Mouse (Mus musculus) cerebellum, adult 18-20 months (tissue): ENCODE measurements around the gene Tyw3.
"Not testable (repeated sequence)": the region's sequence is repeated elsewhere in the genome, so short reads cannot be mapped to it uniquely, and the experiment has no call there.

Experiments used
- DNase-seq, 2 experiments: peaks; one replicate each; pipeline ENCODE4 v3.0.0; 2021

Tyw3 gene

GRCm38 (mm10) chr3:154596934-154597554, at the start of gene Tyw3:
Tyw3 (minus strand) TSS chr3:154597104.
- DNase-seq: peak; percentile 97 to 99

- no peak for DNase-seq
Observed at GRCm38 (mm10) chr3:154633091-154633490, 36.2 kb upstream of the Tyw3 start.

GRCm38 (mm10) chr3:154631281-154631680, 34.4 kb upstream of the Tyw3 start:
- not testable (repeated sequence) for DNase-seq

- DNase-seq: no peak
Observed at GRCm38 (mm10) chr3:154628284-154628683, 31.4 kb upstream of the Tyw3 start.

- DNase-seq: no peak
Observed at GRCm38 (mm10) chr3:154616106-154616505, 19.2 kb upstream of the Tyw3 start.

- no peak for DNase-seq
Observed at GRCm38 (mm10) chr3:154615304-154615703, 18.4 kb upstream of the Tyw3 start.

- DNase-seq: no peak
Observed at GRCm38 (mm10) chr3:154614771-154615170, 17.9 kb upstream of the Tyw3 start.

GRCm38 (mm10) chr3:154611888-154612287, 15.0 kb upstream of the Tyw3 start:
- DNase-seq: no peak

- DNase-seq: no peak
Observed at GRCm38 (mm10) chr3:154607896-154608295, 11.0 kb upstream of the Tyw3 start.

- DNase-seq: no peak
Observed at GRCm38 (mm10) chr3:154604871-154605270, 8.0 kb upstream of the Tyw3 start.

- DNase-seq: no peak
Observed at GRCm38 (mm10) chr3:154602141-154602540, 5.2 kb upstream of the Tyw3 start.

- peak; percentile 13 to 21 for DNase-seq
Observed at GRCm38 (mm10) chr3:154597561-154597960, 657 bp upstream of the Tyw3 start.

GRCm38 (mm10) chr3:154596488-154596933, 393 bp downstream of the Tyw3 start, which contains the start of gene Cryz:
Cryz (plus strand) TSS chr3:154596711.
- DNase-seq: peak; percentile 90 to 95

GRCm38 (mm10) chr3:154594156-154594555, 2.7 kb downstream of the Tyw3 start:
- DNase-seq: no peak

- DNase-seq: no peak
Observed at GRCm38 (mm10) chr3:154593596-154593995, 3.3 kb downstream of the Tyw3 start.

- DNase-seq: no peak
Observed at GRCm38 (mm10) chr3:154591621-154592020, 5.3 kb downstream of the Tyw3 start.

- no peak for DNase-seq
Observed at GRCm38 (mm10) chr3:154590971-154591370, 5.9 kb downstream of the Tyw3 start.

GRCm38 (mm10) chr3:154584351-154584750, 12.6 kb downstream of the Tyw3 start:
- no peak for DNase-seq

GRCm38 (mm10) chr3:154577895-154578294, 19.0 kb downstream of the Tyw3 start:
- DNase-seq: no peak

- DNase-seq: no peak
Observed at GRCm38 (mm10) chr3:154573666-154574065, 23.2 kb downstream of the Tyw3 start.

GRCm38 (mm10) chr3:154572341-154572972, 24.4 kb downstream of the Tyw3 start:
- DNase-seq: peak; percentile 63 to 75

- no peak for DNase-seq
Observed at GRCm38 (mm10) chr3:154570786-154571185, 26.1 kb downstream of the Tyw3 start.

- no peak for DNase-seq
Observed at GRCm38 (mm10) chr3:154570029-154570575, 26.8 kb downstream of the Tyw3 start.

- no peak for DNase-seq
Observed at GRCm38 (mm10) chr3:154565437-154565836, 31.5 kb downstream of the Tyw3 start.
